Mouse (Mus musculus) urinary bladder, adult 2 months (tissue): ENCODE results near the gene Osbpl10. TPM values are rescaled to one million over a fixed set of nuclear protein-coding genes. Genes with fewer than 3 reads are reported as not detected.
"Not testable (repeated sequence)": the region's sequence is repeated elsewhere in the genome, so short reads cannot be mapped to it uniquely, and the experiment has no call there.

ENCODE experiments used
- DNase-seq: peaks from one replicate; pipeline ENCODE4 v3.0.0; 2022; ENCODE audit warnings: low spot score
- polyA plus RNA-seq: library from polyadenylated mRNA; depleted of rRNA; stranded (reverse); fragments of >200 nt; gene quantifications from 2 replicates; pipeline ENCODE4 v1.2.3, GENCODE M21; 2012

The Osbpl10 gene
- polyA plus RNA-seq, 1 experiment = 1.8 TPM

- DNase-seq = not testable (repeated sequence)
Measured at GRCm38 (mm10) chr9:115031046-115031445, 52.7 kb downstream of the Osbpl10 start.

GRCm38 (mm10) chr9:115032786-115033185 lies 54.4 kb downstream of the Osbpl10 start:
- no peak for DNase-seq

GRCm38 (mm10) chr9:115034271-115034670 lies 55.9 kb downstream of the Osbpl10 start:
- no peak for DNase-seq

GRCm38 (mm10) chr9:115034788-115035187 lies 56.4 kb downstream of the Osbpl10 start:
- no peak for DNase-seq

- no peak for DNase-seq
Measured at GRCm38 (mm10) chr9:115038215-115038614, 59.8 kb downstream of the Osbpl10 start.

GRCm38 (mm10) chr9:115038686-115039085 lies 60.3 kb downstream of the Osbpl10 start:
- no peak for DNase-seq

GRCm38 (mm10) chr9:115039245-115039644 lies 60.9 kb downstream of the Osbpl10 start:
- DNase-seq = no peak

- DNase-seq = no peak
Measured at GRCm38 (mm10) chr9:115042571-115042970, 64.2 kb downstream of the Osbpl10 start.

GRCm38 (mm10) chr9:115042971-115043706 lies 64.8 kb downstream of the Osbpl10 start:
- DNase-seq = no peak

GRCm38 (mm10) chr9:115043881-115044770 lies 65.8 kb downstream of the Osbpl10 start:
- DNase-seq = no peak

- no peak for DNase-seq
Measured at GRCm38 (mm10) chr9:115045087-115045800, 66.9 kb downstream of the Osbpl10 start.

- DNase-seq = no peak
Measured at GRCm38 (mm10) chr9:115046701-115047100, 68.3 kb downstream of the Osbpl10 start.

GRCm38 (mm10) chr9:115048340-115048739 lies 70.0 kb downstream of the Osbpl10 start:
- DNase-seq = no peak

GRCm38 (mm10) chr9:115048861-115049260 lies 70.5 kb downstream of the Osbpl10 start:
- no peak for DNase-seq

- DNase-seq = no peak
Measured at GRCm38 (mm10) chr9:115049981-115050720, 71.8 kb downstream of the Osbpl10 start.

GRCm38 (mm10) chr9:115051976-115052375 lies 73.6 kb downstream of the Osbpl10 start:
- no peak for DNase-seq

- no peak for DNase-seq
Measured at GRCm38 (mm10) chr9:115053779-115054178, 75.4 kb downstream of the Osbpl10 start.

GRCm38 (mm10) chr9:115055041-115055830 lies 76.9 kb downstream of the Osbpl10 start:
- DNase-seq = no peak

- no peak for DNase-seq
Measured at GRCm38 (mm10) chr9:115058806-115059205, 80.4 kb downstream of the Osbpl10 start.

GRCm38 (mm10) chr9:115064834-115065233 lies 86.5 kb downstream of the Osbpl10 start:
- DNase-seq = no peak

GRCm38 (mm10) chr9:115067071-115067470 lies 88.7 kb downstream of the Osbpl10 start:
- no peak for DNase-seq
